Mouse (Mus musculus): ENCODE results near the gene Nsd2.
"Not testable (repeated sequence)": the region's sequence is repeated elsewhere in the genome, so short reads cannot be mapped to it uniquely, and the experiment has no call there.

Nsd2 gene

DNA sequence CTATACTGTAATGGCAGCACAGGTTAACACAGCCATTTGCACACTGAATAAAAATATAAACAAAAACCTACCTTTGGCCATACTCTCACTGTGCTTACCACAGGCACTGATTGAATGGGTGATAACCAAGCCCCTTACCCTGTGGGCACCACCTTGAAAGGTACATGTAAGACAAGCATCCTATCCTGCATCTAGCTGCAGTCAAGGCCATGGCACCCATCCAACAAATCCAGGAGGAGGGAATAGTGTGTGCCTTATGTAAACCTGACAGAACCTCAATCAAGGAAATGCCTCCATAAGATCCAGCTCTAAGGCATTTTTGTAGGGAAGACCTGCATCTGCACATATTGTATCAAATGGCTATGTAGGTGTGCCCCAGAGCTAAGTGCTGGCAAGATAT is 105.6 kb downstream of the Nsd2 start:
- DNase-seq (ENCODE audit: low read depth, low spot score) = no peak

- no peak for DNase-seq (ENCODE audit: low read depth, low spot score)
Observed at GRCm38 (mm10) chr5:33932413-33932812, 111.9 kb downstream of the Nsd2 start.

DNA sequence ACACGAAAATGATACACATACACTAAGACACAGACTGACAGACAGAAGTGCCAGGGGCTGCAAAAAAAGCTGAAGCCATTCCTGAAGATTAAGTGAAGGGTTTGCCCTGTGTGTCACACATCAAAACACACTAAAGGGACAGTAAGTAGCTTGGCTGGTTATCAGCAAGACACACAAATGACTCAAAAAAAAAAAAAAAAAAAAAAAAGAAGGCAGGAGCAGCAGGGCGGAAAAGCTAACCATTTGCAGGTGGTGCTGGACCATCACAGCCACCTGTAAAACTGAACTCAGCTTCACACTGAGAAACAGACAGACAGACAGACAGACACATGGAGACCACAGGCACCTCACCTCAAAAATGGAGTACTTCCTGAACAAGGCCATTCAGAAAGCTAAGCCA is 113.6 kb downstream of the Nsd2 start:
- DNase-seq (ENCODE audit: low read depth, low spot score) = no peak

GRCm38 (mm10) chr5:33934877-33935276 is 114.4 kb downstream of the Nsd2 start:
- DNase-seq (ENCODE audit: low read depth, low spot score) = no peak

- no peak for DNase-seq (ENCODE audit: low read depth, low spot score)
Observed at GRCm38 (mm10) chr5:33935700-33936111, 115.2 kb downstream of the Nsd2 start.

DNA sequence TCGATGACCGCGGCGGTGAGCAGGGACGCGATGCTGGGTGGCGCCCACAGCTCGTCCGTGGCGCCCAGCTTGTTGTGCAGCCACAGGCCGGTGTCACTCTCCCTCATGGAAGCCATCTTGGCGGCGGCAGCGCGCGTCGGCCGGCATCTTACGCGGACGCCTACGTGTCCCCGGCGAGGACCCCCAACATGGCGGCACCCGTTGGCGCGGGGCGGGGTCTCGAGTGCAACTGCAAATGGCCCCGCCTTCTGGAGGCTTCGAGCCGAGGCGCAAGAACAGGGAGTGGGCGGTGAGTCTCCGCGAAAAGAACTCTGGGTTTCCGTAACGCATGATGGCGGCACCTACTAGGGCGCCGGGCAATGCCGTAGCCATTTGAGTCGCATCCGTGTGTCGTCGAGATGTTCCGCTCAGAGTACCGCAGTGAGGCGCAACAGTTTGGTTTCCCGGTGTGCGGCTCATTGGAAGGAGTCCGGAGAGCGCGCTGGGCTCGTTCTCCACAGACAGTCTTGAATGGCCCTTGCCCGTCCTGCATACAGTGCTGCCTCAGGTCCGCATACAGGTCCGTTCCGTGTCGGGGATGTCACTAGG is 115.7 kb downstream of the Nsd2 start, which contains the start of gene Nelfa:
Nelfa (minus strand) TSS at position 294 of the 588 bp plus-strand sequence.
- peak; percentile 99 for DNase-seq (ENCODE audit: low read depth, low spot score)

DNA sequence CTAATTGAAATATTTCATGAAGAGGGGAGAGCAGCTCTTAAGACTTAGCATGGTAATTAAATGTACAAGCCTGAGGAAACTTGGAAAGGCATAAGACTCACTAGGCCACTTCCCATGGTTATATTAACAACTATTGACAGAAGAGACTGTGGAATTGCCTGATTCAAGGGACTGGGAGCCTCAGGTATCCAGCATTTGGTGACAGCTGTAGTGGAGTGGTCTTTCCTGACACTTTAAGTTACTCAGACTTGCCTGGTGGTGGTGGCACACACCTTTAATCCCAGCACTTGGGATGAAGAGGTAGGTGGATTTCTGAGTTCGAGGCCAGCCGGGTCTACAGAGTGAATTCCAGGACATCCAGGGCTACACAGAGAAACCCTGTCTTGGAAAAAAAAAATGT is 116.7 kb downstream of the Nsd2 start:
- DNase-seq (ENCODE audit: low read depth, low spot score) = no peak

GRCm38 (mm10) chr5:33938448-33938847 is 117.9 kb downstream of the Nsd2 start:
- DNase-seq (ENCODE audit: low read depth, low spot score) = no peak

DNA sequence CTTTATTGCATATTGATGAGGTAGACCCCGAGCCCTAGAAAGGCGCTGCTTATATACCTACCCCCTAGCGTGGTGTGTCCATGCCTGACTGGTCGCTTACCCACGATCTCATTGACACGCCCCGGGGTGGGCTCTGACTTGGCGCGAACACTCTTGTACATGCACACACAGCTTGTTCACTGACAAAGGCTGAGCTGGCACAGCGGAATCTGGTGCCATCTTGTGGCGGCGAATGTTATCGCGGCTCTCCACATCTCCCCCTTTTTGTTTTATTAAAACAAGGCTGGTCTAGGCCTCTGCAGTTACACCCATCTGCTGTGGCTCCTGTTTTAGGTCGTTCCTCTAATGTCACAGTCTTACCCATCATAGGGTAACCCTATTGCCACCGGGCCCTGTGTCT is 126.5 kb downstream of the Nsd2 start:
- DNase-seq (ENCODE audit: low read depth, low spot score) = not testable (repeated sequence)
